Mouse (Mus musculus) ES-E14 (cell line): ENCODE data around the gene Pnp2.
"Not testable (repeated sequence)": the region's sequence is repeated elsewhere in the genome, so short reads cannot be mapped to it uniquely, and the experiment has no call there.

Source experiments
- HCFC1 ChIP-seq: IDR thresholded peaks from 2 replicates; pipeline ENCODE4 v1.6.1; 2012; ENCODE audit warnings: low read length, inconsistent platforms, borderline replicate concordance; ENCODE audit not compliant: insufficient read depth
- MAFK ChIP-seq: IDR thresholded peaks from 2 replicates; pipeline ENCODE4 v1.6.1; 2014; ENCODE audit warnings: mild to moderate bottlenecking, low read depth, low read length, inconsistent platforms; ENCODE audit not compliant: insufficient read depth
- ZNF384 ChIP-seq: IDR thresholded peaks from 2 replicates; pipeline ENCODE4 v1.6.1; 2012; ENCODE audit warnings: low read depth, low read length, inconsistent platforms

DNA sequence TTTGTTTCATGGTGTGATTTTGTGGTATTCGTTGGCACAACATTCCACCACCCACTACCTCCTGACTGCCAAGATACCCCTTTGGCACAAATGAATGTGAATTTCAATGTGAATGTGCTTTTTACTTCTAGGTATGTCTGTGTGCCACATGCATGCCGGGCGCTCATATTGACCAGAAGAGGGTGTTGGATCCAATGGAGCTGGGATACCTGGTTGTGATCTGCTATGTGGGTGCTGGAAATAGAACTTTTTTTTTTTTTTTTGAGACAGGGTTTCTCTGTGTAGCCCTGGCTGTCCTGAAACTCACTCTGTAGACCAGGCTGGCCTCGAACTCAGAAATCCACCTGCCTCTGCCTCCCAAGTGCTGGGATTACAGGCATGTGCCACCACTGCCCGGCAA is 17.3 kb downstream of the Pnp2 start:
- not testable (repeated sequence) for TF ChIP-seq MAFK, HCFC1
- TF ChIP-seq ZNF384 = peak; percentile 53; the same call in 1 of the 2 replicates
